Mouse (Mus musculus): ENCODE measurements at regions not wholly inside any gene's neighbourhood (a gene's known extent, or its start where the extent isn't known, plus 50 kb on each side); places are given as distances from the start of the nearest gene placed in this dataset.

- DNase-seq (ENCODE audit: low spot score), result no peak
Measured at GRCm38 (mm10) chr11:28782486-28782885, 70.5 kb upstream of the Efemp1 start.

- DNase-seq (ENCODE audit: low spot score), result no peak
Measured at GRCm38 (mm10) chr11:28770831-28771230, 82.2 kb upstream of the Efemp1 start.

GRCm38 (mm10) chr11:28760751-28761150 is 92.3 kb upstream of the Efemp1 start:
- DNase-seq (ENCODE audit: low spot score), result no peak

GRCm38 (mm10) chr11:28734941-28735597 is 117.9 kb upstream of the Efemp1 start:
- DNase-seq (ENCODE audit: low spot score), result peak; percentile 2

- DNase-seq (ENCODE audit: low spot score), result no peak
Measured at GRCm38 (mm10) chr11:28734581-28734931, 118.4 kb upstream of the Efemp1 start.

- DNase-seq (ENCODE audit: low spot score), result no peak
Measured at GRCm38 (mm10) chr11:28733877-28734580, 119.0 kb upstream of the Efemp1 start.

- no peak for DNase-seq (ENCODE audit: low spot score)
Measured at GRCm38 (mm10) chr11:28730140-28730539, 122.9 kb upstream of the Efemp1 start.

- no peak for DNase-seq (ENCODE audit: low spot score)
Measured at GRCm38 (mm10) chr11:28709511-28709910, 125.4 kb upstream of the Ccdc85a start.

- DNase-seq (ENCODE audit: low spot score), result no peak
Measured at GRCm38 (mm10) chr11:28708431-28708830, 124.3 kb upstream of the Ccdc85a start.

- no peak for DNase-seq (ENCODE audit: low spot score)
Measured at GRCm38 (mm10) chr11:28702384-28702783, 118.3 kb upstream of the Ccdc85a start.

- DNase-seq (ENCODE audit: low spot score), result no peak
Measured at GRCm38 (mm10) chr11:28701379-28701778, 117.3 kb upstream of the Ccdc85a start.

GRCm38 (mm10) chr11:28699766-28700165 is 115.6 kb upstream of the Ccdc85a start:
- no peak for DNase-seq (ENCODE audit: low spot score)

GRCm38 (mm10) chr11:28697644-28698480 is 113.7 kb upstream of the Ccdc85a start:
- no peak for DNase-seq (ENCODE audit: low spot score)

GRCm38 (mm10) chr11:28695031-28695430 is 110.9 kb upstream of the Ccdc85a start:
- DNase-seq (ENCODE audit: low spot score), result no peak

- no peak for DNase-seq (ENCODE audit: low spot score)
Measured at GRCm38 (mm10) chr11:28693303-28693702, 109.2 kb upstream of the Ccdc85a start.

- no peak for DNase-seq (ENCODE audit: low spot score)
Measured at GRCm38 (mm10) chr11:28692263-28693194, 108.4 kb upstream of the Ccdc85a start.

GRCm38 (mm10) chr11:28688436-28688835 is 104.3 kb upstream of the Ccdc85a start:
- no peak for DNase-seq (ENCODE audit: low spot score)

- DNase-seq (ENCODE audit: low spot score), result no peak
Measured at GRCm38 (mm10) chr11:28685407-28685806, 101.3 kb upstream of the Ccdc85a start.

- DNase-seq (ENCODE audit: low spot score), result no peak
Measured at GRCm38 (mm10) chr11:28681311-28681710, 97.2 kb upstream of the Ccdc85a start.

- no peak for DNase-seq (ENCODE audit: low spot score)
Measured at GRCm38 (mm10) chr11:28670765-28671164, 86.6 kb upstream of the Ccdc85a start.

GRCm38 (mm10) chr11:28669359-28669758 is 85.2 kb upstream of the Ccdc85a start:
- DNase-seq (ENCODE audit: low spot score), result no peak

- DNase-seq (ENCODE audit: low spot score), result no peak
Measured at GRCm38 (mm10) chr11:28660377-28660776, 76.3 kb upstream of the Ccdc85a start.

Data from ovary, postnatal 14 days (tissue).